Mouse (Mus musculus) testis, adult 2 months (tissue): ENCODE measurements around the gene Cel.

ENCODE experiments used
- CTCF ChIP-seq: fragments of 200-500 bp; IDR thresholded peaks from 2 replicates; pipeline ENCODE4 v1.5.1; 2012; ENCODE audit warnings: low read depth, mild to moderate bottlenecking, inconsistent platforms, low read length, moderate library complexity; ENCODE audit not compliant: control insufficient read depth, insufficient read depth, insufficient replicate concordance
- POLR2A ChIP-seq: fragments of 200-500 bp; IDR thresholded peaks from 2 replicates; pipeline ENCODE4 v1.6.1; 2012; ENCODE audit warnings: low read depth, mild to moderate bottlenecking, inconsistent platforms, low read length, moderate library complexity; ENCODE audit not compliant: control insufficient read depth

DNA sequence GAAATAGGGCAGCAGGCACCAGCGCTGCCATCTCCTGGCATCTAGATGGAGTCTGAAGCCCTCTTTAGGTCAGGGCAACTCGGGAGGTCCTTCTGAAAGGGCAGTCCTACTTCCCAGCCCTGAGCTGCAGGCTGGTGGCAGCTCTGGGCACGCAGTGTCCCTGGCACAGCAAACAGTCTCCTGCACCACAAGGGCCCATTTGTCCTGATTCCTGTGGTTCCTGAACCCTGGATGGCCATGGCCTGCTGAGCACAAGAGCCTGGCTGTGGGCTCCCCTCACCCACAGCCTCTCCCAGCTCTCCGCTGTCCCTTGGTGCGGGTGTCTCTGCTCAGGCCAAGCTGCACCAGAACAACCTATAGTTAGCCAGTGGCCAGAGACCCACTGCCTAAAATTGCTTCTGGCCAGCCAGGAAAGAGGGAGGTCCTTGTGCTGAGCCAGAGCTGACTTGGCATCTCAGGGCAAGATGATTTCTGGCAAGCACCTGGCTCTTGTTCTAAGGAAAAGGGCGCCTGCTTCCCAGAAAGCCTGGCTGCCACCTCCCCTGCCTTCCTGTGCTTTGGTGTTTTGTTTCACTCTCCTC is 41.5 kb downstream of the Cel start:
- no peak for TF ChIP-seq CTCF
- TF ChIP-seq POLR2A: no peak
